Mouse (Mus musculus): Measurements from ENCODE around the gene Sytl1. TPM values are rescaled to one million over a fixed set of nuclear protein-coding genes. Genes with fewer than 3 reads are reported as not detected.

Gene Sytl1
- polyA plus RNA-seq (2016; fragmentation: Nextera tagmentation; extraction: Ambion mirVana): 1.3 and 1.6 TPM in 2 replicates

DNA sequence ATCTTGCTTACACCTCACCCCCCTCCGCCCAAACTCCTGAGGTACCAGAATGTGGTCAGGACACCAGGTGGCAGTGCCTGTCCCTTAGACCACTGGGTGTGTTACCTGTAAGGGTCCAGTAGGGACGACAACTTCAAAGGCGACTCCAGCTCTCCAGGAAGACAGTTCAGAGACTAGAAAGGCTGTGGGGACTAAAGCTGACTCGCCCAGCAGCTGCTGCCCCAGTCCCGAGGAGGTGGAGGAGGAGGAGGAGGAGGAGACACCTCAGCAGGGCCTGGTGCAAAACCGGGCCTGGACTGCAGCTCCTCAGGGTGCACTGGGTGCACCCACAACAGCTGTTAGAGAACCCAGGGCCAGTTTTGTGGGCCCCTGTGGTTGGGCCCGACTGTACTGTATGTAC is at the start of gene Sytl1:
Gene Sytl1 (minus strand): TSS at position 232 of the 400 bp plus-strand sequence.
- 0 out of 2 replicates have a peak within 1 kb of the TSS, but pooled peaks have one; percentile 13 for H3K4me3 ChIP-seq
- WGBS: 43% methylated on average over 7 of the region's 7 CpGs
- peaks cover 18% of the 10 kb centered on the region for H3K4me1 ChIP-seq
- H3K27me3 ChIP-seq (replicated peaks; ENCODE audit: low read depth, poor library complexity, severe bottlenecking): peaks cover 14% of the 10 kb centered on the region
- peak within 1 kb of the TSS; percentile 71 for H3K27ac ChIP-seq (replicated peaks)
- DNase-seq (ENCODE audit: low spot score): no peak
- peaks cover 6% of the 10 kb centered on the region; the same call in 1 of the 2 replicates for H3K9me3 ChIP-seq
- H3K36me3 ChIP-seq (replicated peaks): peaks cover 52% of the 10 kb centered on the region

- no peaks in the 10 kb centered on the region for H3K9me3 ChIP-seq
- H3K4me3 ChIP-seq: no peak overlapping the region
- WGBS: 0% methylated on average over 3 of the region's 3 CpGs
- peaks cover 24% of the 10 kb centered on the region for H3K36me3 ChIP-seq (replicated peaks)
- DNase-seq (ENCODE audit: low spot score): peak; percentile 88
- no peaks in the 10 kb centered on the region for H3K4me1 ChIP-seq
- H3K27me3 ChIP-seq (replicated peaks; ENCODE audit: low read depth, poor library complexity, severe bottlenecking): no peaks in the 10 kb centered on the region
- no peak overlapping the region for H3K27ac ChIP-seq (replicated peaks)
These were observed 47.0 kb upstream of the Sytl1 start for GRCm38 (mm10) chr4:133309948-133310347.

DNA sequence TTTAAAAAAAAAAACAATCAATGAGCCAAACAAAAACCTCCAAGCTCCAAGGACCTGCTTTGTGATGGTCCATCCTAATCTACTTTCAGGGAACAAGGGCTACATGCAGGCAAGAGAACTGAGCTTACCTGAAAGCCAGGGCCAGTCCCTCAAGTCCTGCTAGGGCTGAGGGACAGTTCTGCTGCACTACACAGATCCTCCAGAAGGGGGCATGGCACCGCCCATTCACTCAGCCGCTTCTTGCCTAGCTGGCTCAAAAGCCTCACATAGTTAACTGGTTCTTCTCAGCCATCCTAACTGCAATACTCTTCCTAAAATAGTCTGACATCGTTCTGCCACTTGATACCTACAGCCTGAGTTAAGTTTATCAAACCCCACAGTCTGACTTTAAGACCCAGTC is 44.4 kb upstream of the Sytl1 start:
- no peaks in the 10 kb centered on the region for H3K27me3 ChIP-seq (replicated peaks; ENCODE audit: low read depth, poor library complexity, severe bottlenecking)
- peaks cover 41% of the 10 kb centered on the region for H3K36me3 ChIP-seq (replicated peaks)
- whole genome bisulfite sequencing: 25% methylated on average over 3 of the region's 3 CpGs
- H3K4me1 ChIP-seq: no peaks in the 10 kb centered on the region
- no peak overlapping the region for H3K27ac ChIP-seq (replicated peaks)
- peak; percentile 62 for DNase-seq (ENCODE audit: low spot score)
- no peak overlapping the region for H3K4me3 ChIP-seq
- no peaks in the 10 kb centered on the region for H3K9me3 ChIP-seq

- Histone ChIP-seq H3K9me3 (no peaks in the 10 kb centered on the region), H3K27me3 (replicated peaks; ENCODE audit: low read depth, poor library complexity, severe bottlenecking) (no peaks in the 10 kb centered on the region), H3K4me3 (no peak overlapping the region), H3K4me1 (no peaks in the 10 kb centered on the region), H3K27ac (replicated peaks) (no peak overlapping the region), H3K36me3 (replicated peaks) (peaks cover 53% of the 10 kb centered on the region)
- 87% methylated on average over 7 of the region's 7 CpGs for WGBS
- DNase-seq (ENCODE audit: low spot score): no peak
These were observed 42.9 kb upstream of the Sytl1 start for GRCm38 (mm10) chr4:133305825-133306224.

GRCm38 (mm10) chr4:133304770-133305169 is 41.9 kb upstream of the Sytl1 start:
- Histone ChIP-seq H3K4me1 (peaks cover 2% of the 10 kb centered on the region), H3K27me3 (replicated peaks; ENCODE audit: low read depth, poor library complexity, severe bottlenecking) (no peaks in the 10 kb centered on the region), H3K4me3 (no peak overlapping the region), H3K9me3 (no peaks in the 10 kb centered on the region), H3K27ac (replicated peaks) (no peak overlapping the region), H3K36me3 (replicated peaks) (peaks cover 64% of the 10 kb centered on the region)
- no peak for DNase-seq (ENCODE audit: low spot score)
- WGBS: 93% methylated on average over 7 of the region's 7 CpGs

DNA sequence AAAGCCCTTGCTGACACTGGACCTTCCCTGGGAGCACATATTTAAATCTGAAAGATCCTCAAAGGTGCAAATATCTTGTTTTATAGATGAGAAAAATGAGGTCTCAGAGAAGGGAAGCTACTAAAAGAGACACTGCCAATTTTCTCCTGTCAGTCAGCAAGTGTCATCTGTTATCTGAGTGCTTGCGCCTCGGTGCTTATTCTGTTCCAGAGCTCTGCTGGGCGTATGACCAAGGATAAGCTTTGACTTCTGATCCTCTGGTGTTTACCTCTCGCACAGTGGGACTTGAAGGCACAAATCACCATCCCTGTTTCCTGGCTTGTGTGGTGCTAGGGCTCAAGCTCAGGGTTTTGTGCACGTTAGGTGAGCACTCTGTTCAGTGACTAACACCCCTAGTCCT is 39.8 kb upstream of the Sytl1 start:
- 90% methylated on average over 5 of the region's 5 CpGs for WGBS
- peaks cover 67% of the 10 kb centered on the region for H3K36me3 ChIP-seq (replicated peaks)

GRCm38 (mm10) chr4:133301802-133302201 is 38.9 kb upstream of the Sytl1 start:
- peak; percentile 83 for DNase-seq (ENCODE audit: low spot score)
- Histone ChIP-seq H3K4me3 (no peak overlapping the region), H3K4me1 (peaks cover 28% of the 10 kb centered on the region), H3K27me3 (replicated peaks; ENCODE audit: low read depth, poor library complexity, severe bottlenecking) (no peaks in the 10 kb centered on the region), H3K9me3 (no peaks in the 10 kb centered on the region), H3K27ac (replicated peaks) (no peak overlapping the region), H3K36me3 (replicated peaks) (peaks cover 75% of the 10 kb centered on the region)
- WGBS: 23% methylated on average over 4 of the region's 4 CpGs

More for the DNA sequence above, 39.8 kb upstream of the Sytl1 start:
- H3K27ac ChIP-seq (replicated peaks): no peak overlapping the region
- H3K27me3 ChIP-seq (replicated peaks; ENCODE audit: low read depth, poor library complexity, severe bottlenecking): no peaks in the 10 kb centered on the region
- DNase-seq (ENCODE audit: low spot score): no peak
- peaks cover 23% of the 10 kb centered on the region for H3K4me1 ChIP-seq
- H3K9me3 ChIP-seq: no peaks in the 10 kb centered on the region
- H3K4me3 ChIP-seq: no peak overlapping the region

GRCm38 (mm10) chr4:133300421-133300820 is 37.5 kb upstream of the Sytl1 start:
- Histone ChIP-seq H3K36me3 (replicated peaks) (peaks cover 85% of the 10 kb centered on the region), H3K27me3 (replicated peaks; ENCODE audit: low read depth, poor library complexity, severe bottlenecking) (no peaks in the 10 kb centered on the region), H3K9me3 (no peaks in the 10 kb centered on the region)

GRCm38 (mm10) chr4:133299701-133300100 is 36.8 kb upstream of the Sytl1 start:
- DNase-seq (ENCODE audit: low spot score): no peak
- H3K27ac ChIP-seq (replicated peaks): peak overlapping the region; percentile 63; the same call in 1 of the 2 replicates
- H3K4me1 ChIP-seq: peaks cover 28% of the 10 kb centered on the region
- H3K36me3 ChIP-seq (replicated peaks): peaks cover 89% of the 10 kb centered on the region
- 79% methylated on average over 5 of the region's 5 CpGs for WGBS
- no peaks in the 10 kb centered on the region for H3K9me3 ChIP-seq
- peaks cover 5% of the 10 kb centered on the region for H3K27me3 ChIP-seq (replicated peaks; ENCODE audit: low read depth, poor library complexity, severe bottlenecking)
- H3K4me3 ChIP-seq: no peak overlapping the region

More at GRCm38 (mm10) chr4:133300421-133300820, 37.5 kb upstream of the Sytl1 start:
- no peak overlapping the region for H3K27ac ChIP-seq (replicated peaks)
- H3K4me3 ChIP-seq: no peak overlapping the region
- 94% methylated on average over 11 of the region's 11 CpGs for WGBS
- peaks cover 28% of the 10 kb centered on the region for H3K4me1 ChIP-seq
- no peak for DNase-seq (ENCODE audit: low spot score)

DNA sequence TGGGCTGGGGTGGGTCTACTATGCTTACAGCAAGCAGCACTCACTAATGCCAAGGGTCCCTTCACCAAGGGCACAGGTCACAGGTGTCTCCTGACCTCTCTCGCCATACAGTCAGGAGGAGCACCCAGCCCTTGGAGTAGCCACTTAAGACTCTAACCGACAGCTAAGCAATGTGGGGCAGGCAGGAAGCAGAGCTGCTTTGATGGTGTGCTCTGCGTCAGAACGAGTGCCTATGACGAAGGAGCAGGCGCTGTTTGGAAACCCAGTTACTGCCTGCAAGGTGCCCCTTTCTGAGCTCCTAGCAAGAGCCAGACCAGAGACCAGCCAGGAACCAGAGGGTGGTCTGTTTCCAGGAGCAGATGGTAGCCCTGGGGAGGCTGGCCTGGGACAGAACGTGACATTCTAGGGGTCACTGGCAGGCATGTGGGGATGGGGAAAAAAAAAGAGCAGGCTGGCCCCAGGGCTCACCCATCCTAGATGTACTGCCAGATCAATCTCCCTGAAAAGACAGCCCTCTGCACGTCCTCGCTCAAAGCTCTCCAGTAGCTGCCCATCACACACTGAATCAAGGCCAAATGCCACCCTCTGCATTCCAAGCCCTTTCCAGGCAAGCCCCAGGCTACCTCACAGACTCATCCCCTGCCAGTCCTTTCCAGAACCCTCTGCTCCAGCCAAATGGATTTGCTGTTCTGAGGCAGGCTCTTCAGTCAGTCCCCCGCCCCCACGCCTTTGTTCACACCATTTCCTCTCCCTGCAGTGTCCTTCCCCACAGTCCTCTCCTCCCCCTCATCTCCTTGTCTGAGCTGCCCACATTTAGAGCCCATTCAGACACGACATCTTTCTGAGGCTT is 35.8 kb upstream of the Sytl1 start:
- Histone ChIP-seq H3K4me1 (peaks cover 38% of the 10 kb centered on the region), H3K27ac (replicated peaks) (peak overlapping the region; percentile 63), H3K27me3 (replicated peaks; ENCODE audit: low read depth, poor library complexity, severe bottlenecking) (peaks cover 12% of the 10 kb centered on the region), H3K4me3 (no peak overlapping the region), H3K9me3 (no peaks in the 10 kb centered on the region), H3K36me3 (replicated peaks) (peaks cover 86% of the 10 kb centered on the region)
- no peak for DNase-seq (ENCODE audit: low spot score)
- 33% methylated on average over 12 of the region's 12 CpGs for WGBS

- peaks cover 77% of the 10 kb centered on the region for H3K36me3 ChIP-seq (replicated peaks)
- DNase-seq (ENCODE audit: low spot score): peak; percentile 85
- H3K27ac ChIP-seq (replicated peaks): peak overlapping the region; percentile 55; the same call in 1 of the 2 replicates
- no peaks in the 10 kb centered on the region for H3K9me3 ChIP-seq
- H3K27me3 ChIP-seq (replicated peaks; ENCODE audit: low read depth, poor library complexity, severe bottlenecking): peaks cover 12% of the 10 kb centered on the region
- H3K4me1 ChIP-seq: peaks cover 47% of the 10 kb centered on the region
- H3K4me3 ChIP-seq: 0 out of 2 replicates have a peak overlapping the region, but pooled peaks have one; percentile 4
- WGBS: 2% methylated on average over 5 of the region's 5 CpGs
These were observed 34.9 kb upstream of the Sytl1 start for GRCm38 (mm10) chr4:133297801-133298238.

GRCm38 (mm10) chr4:133297360-133297759 is 34.4 kb upstream of the Sytl1 start:
- Histone ChIP-seq H3K4me3 (no peak overlapping the region), H3K27me3 (replicated peaks; ENCODE audit: low read depth, poor library complexity, severe bottlenecking) (peaks cover 12% of the 10 kb centered on the region), H3K9me3 (no peaks in the 10 kb centered on the region), H3K27ac (replicated peaks) (peak overlapping the region; percentile 55; the same call in 1 of the 2 replicates), H3K4me1 (peaks cover 52% of the 10 kb centered on the region), H3K36me3 (replicated peaks) (peaks cover 77% of the 10 kb centered on the region)
- 70% methylated on average over 10 of the region's 10 CpGs for WGBS
- DNase-seq (ENCODE audit: low spot score): no peak

- Histone ChIP-seq H3K4me3 (peak overlapping the region; percentile 33; the same call in 1 of the 2 replicates), H3K27me3 (replicated peaks; ENCODE audit: low read depth, poor library complexity, severe bottlenecking) (peaks cover 12% of the 10 kb centered on the region), H3K36me3 (replicated peaks) (peaks cover 56% of the 10 kb centered on the region), H3K9me3 (no peaks in the 10 kb centered on the region), H3K4me1 (peaks cover 45% of the 10 kb centered on the region), H3K27ac (replicated peaks) (peak overlapping the region; percentile 82)
- WGBS: 25% methylated on average over 11 of the region's 11 CpGs
- peak; percentile 24 for DNase-seq (ENCODE audit: low spot score)
These were observed 31.2 kb upstream of the Sytl1 start for GRCm38 (mm10) chr4:133294084-133294483.

Measured in embryonic facial prominence, embryonic 10.5 days (tissue).